Mouse (Mus musculus): ENCODE measurements around the gene Zic4.

Gene Zic4

GRCm38 (mm10) chr9:91379781-91380457, 17.7 kb downstream of the Zic4 start:
- DNase-seq (ENCODE audit: low read depth, low spot score) = no peak

DNA sequence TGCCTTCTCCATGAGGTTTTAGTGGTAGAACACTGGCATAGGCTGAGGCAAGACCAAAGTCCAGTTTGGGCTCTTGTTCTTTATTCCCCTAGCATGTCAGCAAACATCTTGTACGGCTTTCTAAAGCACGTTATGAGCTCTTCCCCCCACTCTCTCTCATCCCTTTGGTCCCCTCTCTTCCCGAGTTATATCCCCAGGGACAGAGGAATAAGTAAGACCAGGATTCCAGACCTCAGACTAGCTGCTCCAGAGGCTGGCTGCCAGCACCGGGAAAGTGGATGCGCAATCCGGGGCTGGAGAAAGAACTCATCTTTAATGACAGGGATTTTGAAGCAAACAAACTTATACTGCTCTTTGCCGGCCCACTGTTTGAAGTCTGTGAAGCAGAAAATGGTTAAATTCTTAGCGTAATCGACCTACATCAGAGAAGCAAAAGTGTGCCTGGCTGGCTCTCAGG, 18.3 kb downstream of the Zic4 start:
- DNase-seq (ENCODE audit: low read depth, low spot score) = no peak

GRCm38 (mm10) chr9:91381284-91382110, 19.3 kb downstream of the Zic4 start:
- no peak for DNase-seq (ENCODE audit: low read depth, low spot score)

- no peak for DNase-seq (ENCODE audit: low read depth, low spot score)
Observed at GRCm38 (mm10) chr9:91382111-91382379, 19.8 kb downstream of the Zic4 start.

- no peak for DNase-seq (ENCODE audit: low read depth, low spot score)
Observed at GRCm38 (mm10) chr9:91382471-91383255, 20.4 kb downstream of the Zic4 start.

DNA sequence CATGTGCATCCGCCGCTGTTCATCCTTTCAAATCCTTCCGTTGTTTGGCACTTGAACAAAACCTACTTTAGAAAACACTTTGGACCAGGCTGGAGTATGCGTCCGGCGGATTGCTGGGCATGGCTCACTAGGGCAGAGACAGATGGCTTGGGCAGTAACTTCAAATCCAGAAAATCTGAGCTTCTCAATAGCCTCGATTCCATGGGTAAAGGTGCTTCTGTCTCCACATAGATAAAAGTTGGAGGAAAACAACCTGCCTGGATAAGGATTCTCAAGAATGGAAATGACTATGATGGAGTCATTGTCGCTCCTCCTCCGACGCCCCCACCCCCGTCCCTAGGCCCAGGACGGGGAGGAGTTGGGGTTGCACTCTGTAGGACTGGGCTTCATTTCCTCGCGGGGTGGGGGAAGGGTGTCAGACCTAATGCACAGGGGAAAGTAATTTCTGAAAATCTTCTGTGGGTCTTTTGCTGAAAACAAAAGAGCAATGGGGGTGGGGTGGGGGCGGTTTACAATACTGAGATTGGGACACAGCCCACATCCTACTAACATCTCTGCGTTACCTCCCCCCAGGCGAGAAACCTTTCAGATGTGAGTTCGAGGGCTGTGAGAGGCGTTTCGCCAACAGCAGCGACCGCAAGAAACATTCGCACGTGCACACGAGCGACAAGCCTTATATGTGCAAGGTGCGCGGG, 21.4 kb downstream of the Zic4 start:
- no peak for DNase-seq (ENCODE audit: low read depth, low spot score)

GRCm38 (mm10) chr9:91384136-91384500, 21.9 kb downstream of the Zic4 start:
- DNase-seq (ENCODE audit: low read depth, low spot score) = no peak

DNA sequence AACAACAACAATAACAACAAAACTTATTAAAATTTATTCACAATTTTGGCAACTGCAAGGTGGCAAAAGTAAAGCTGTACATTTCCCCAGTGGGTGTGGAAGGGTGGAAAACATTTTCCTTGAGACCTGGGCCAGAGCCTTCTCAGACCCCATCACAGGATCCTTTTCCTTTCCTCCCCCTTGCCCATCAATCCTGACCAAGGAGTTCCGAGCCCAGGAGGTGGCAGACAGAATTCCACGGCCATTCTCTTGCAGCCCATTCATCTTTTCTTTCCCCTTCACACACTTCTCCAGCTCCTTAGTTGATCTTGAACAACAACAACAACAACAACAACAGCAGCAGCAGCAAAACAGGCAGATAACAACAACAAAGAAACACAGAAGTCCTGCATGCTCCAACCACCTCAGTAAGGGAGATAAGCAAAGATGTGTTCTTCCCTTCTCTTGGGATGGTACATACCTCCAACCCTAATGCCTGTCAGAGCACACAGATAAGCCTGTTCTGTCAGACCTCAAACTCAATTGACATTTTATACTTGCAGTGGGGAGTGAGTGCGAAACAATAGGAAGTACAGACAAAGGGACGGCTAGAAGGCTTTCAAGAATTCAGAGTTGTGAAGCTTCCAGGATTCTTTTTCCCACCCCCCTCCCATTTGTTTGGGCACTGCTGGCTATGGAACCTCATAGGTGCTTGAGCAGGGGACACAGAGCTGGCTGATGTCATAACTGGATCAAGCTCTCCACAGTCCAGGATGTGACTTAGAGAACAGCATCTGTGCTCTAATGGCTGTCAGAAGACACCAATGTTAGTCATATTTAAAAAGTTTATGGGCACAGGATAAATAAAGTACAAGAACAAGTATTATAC, 22.7 kb downstream of the Zic4 start:
- DNase-seq (ENCODE audit: low read depth, low spot score) = no peak

GRCm38 (mm10) chr9:91385561-91386430, 23.6 kb downstream of the Zic4 start:
- DNase-seq (ENCODE audit: low read depth, low spot score) = no peak

DNA sequence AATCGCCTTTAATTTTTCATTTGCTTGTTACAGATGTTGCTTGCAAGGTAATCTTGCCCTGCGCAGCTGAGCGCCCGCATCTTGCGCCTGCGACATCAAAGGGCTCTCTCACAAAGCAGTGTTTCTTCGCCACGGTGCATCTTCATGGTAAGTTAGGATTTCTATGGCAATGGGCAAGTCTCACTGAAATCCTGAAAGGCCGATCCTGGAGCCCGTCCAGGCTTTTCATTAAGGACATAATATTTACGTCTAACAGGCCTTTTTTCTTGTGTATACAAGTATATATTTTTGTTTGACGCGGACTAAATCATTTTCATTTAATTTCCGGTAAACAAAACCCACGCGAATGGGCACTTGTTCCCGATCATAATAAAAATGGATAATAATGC, 24.3 kb downstream of the Zic4 start:
- no peak for DNase-seq (ENCODE audit: low read depth, low spot score)

GRCm38 (mm10) chr9:91386891-91387739, 24.9 kb downstream of the Zic4 start:
- DNase-seq (ENCODE audit: low read depth, low spot score) = no peak

GRCm38 (mm10) chr9:91387740-91388080, 25.5 kb downstream of the Zic4 start:
- no peak for DNase-seq (ENCODE audit: low read depth, low spot score)

DNA sequence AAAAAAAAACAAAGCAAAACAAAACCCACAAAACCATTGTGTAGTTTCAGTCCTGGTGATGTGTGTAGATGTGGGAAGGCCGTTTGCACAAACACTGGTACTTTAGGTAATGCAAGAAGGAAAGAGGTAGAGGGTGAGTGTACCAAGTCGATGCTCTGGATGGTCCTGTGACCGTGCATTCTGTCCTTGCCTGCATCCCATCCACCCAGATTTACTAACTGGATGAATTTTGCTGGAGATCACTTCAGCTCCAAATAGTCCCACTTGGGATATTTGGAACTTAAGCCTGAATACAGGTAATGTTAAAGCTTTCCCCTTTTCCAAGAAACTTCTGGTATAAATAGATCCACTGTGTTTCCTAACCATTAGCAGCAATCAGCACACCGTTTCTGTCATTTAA, 26.0 kb downstream of the Zic4 start:
- DNase-seq (ENCODE audit: low read depth, low spot score) = no peak

DNA sequence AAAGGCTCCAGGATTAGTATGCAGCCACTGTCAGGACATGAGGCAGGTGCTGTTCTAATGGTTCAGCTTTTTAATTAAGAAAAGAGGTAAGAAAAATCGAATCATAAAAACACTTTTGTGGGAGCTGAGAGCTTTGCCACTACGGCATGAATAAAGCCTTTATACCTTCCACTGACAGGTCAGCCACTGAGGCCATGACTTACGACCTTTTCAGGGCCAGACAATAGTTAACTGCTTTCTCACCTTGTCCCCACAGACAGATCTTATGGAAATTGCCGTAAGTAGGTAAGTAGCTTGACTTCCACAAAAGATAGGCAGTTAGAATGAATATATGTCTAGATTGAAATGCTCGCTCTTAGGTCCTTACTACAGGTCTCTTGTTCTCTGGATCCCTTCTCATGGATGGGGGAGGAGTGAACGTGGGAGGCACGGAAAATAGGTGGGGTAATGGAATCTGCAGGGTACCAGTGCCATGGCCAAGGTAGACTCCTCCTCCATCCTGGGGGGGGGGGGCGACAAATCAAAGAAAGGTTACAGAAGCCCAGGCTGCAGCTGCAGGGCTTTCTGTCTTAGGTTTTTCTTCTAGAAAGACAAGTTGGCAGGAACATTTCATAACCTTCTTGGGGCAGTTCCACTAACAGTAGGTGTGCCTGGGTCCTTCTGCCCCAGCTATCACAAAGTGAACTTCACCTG, 31.3 kb downstream of the Zic4 start:
- no peak for DNase-seq (ENCODE audit: low read depth, low spot score)

DNA sequence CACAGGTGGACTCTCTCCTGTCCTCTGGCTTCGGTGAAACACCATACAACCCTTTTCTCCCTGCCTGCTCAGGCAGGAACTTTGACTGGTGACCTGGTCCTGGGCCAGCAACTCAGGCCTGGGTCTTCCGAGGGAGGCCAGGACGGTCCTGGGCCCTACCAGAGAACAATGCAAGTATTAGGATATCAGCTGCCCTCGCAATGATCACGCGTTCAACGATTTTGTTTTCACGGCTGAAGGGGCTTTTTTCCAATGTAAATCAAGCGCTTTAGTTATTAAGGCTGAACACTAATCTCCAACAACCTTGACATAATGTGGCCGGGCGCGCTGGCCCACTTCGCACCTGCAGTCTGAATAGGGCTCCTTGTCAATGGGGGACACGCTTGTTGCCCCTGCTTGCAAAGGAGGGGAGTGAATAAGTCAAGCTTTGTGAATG, 32.0 kb downstream of the Zic4 start:
- DNase-seq (ENCODE audit: low read depth, low spot score) = no peak

GRCm38 (mm10) chr9:91395066-91395772, 33.0 kb downstream of the Zic4 start:
- DNase-seq (ENCODE audit: low read depth, low spot score) = no peak

DNA sequence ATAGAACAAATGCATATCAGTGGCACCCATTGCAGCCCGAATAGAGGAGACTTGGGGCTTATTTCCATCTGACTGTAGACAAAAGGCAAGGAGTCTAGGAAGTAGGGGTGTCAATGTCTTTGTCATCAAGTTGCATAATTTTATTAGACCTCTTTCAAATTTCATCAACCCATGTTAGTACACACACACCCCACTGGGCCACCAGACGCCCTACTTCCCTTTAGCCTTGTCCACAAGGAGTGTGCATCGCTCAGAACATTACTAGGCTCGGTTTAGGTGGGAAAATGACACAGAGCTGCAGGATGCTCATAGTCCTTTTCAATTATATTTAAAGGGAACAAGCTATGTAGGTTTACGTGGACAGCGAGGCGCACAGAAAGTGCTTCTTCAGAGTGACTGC, 37.8 kb downstream of the Zic4 start:
- no peak for DNase-seq (ENCODE audit: low read depth, low spot score)
